Mouse (Mus musculus) kidney, postnatal 4 days (tissue): ENCODE measurements around the gene 9130019O22Rik.
"Not testable (repeated sequence)": the region's sequence is repeated elsewhere in the genome, so short reads cannot be mapped to it uniquely, and the experiment has no call there.

Experiments used
- DNase-seq, 2 experiments: peaks; one replicate each; pipeline ENCODE4 v3.0.0; 2021; ENCODE audit warnings: mixed read lengths in 2 of 2

The 9130019O22Rik gene

GRCm38 (mm10) chr7:127375271-127376245 lies 11.4 kb downstream of the 9130019O22Rik start, which contains the start of gene Zfp747:
Gene Zfp747, minus strand, starts transcription at chr7:127376050.
- DNase-seq = peak; percentile 94 to 97

- DNase-seq = peak in 1 of 2 experiments; percentile 13
These were observed 15.1 kb downstream of the 9130019O22Rik start for GRCm38 (mm10) chr7:127371870-127372269.

GRCm38 (mm10) chr7:127371213-127371612 lies 15.8 kb downstream of the 9130019O22Rik start:
- no peak for DNase-seq

- no peak for DNase-seq
These were observed 20.7 kb downstream of the 9130019O22Rik start for GRCm38 (mm10) chr7:127366249-127366648.

- DNase-seq = peak in 1 of 2 experiments; percentile 11
These were observed 22.8 kb downstream of the 9130019O22Rik start for GRCm38 (mm10) chr7:127364166-127364565.

GRCm38 (mm10) chr7:127363475-127363921 lies 23.5 kb downstream of the 9130019O22Rik start:
- DNase-seq = peak; percentile 53 to 67

GRCm38 (mm10) chr7:127362418-127362817 lies 24.5 kb downstream of the 9130019O22Rik start:
- DNase-seq = peak in 1 of 2 experiments; percentile 53

- peak in 1 of 2 experiments; percentile 41 for DNase-seq
These were observed 25.5 kb downstream of the 9130019O22Rik start for GRCm38 (mm10) chr7:127361449-127361848.

GRCm38 (mm10) chr7:127360265-127360664 lies 26.7 kb downstream of the 9130019O22Rik start:
- DNase-seq = no peak

GRCm38 (mm10) chr7:127358472-127358871 lies 28.5 kb downstream of the 9130019O22Rik start:
- no peak for DNase-seq

- no peak for DNase-seq
These were observed 29.1 kb downstream of the 9130019O22Rik start for GRCm38 (mm10) chr7:127357871-127358270.

GRCm38 (mm10) chr7:127355796-127356195 lies 31.2 kb downstream of the 9130019O22Rik start:
- DNase-seq = no peak

GRCm38 (mm10) chr7:127351230-127352004 lies 35.5 kb downstream of the 9130019O22Rik start:
- DNase-seq = no peak

- peak; percentile 66 to 81 for DNase-seq
These were observed 40.3 kb downstream of the 9130019O22Rik start for GRCm38 (mm10) chr7:127346676-127347075.

GRCm38 (mm10) chr7:127345512-127346325 lies 41.2 kb downstream of the 9130019O22Rik start, which contains the start of gene Zfp768:
Gene Zfp768, minus strand, starts transcription at chr7:127345589.
- DNase-seq = peak; percentile 97

GRCm38 (mm10) chr7:127345092-127345491 lies 41.9 kb downstream of the 9130019O22Rik start:
- no peak for DNase-seq

- DNase-seq = peak in 1 of 2 experiments; percentile 9
These were observed 42.6 kb downstream of the 9130019O22Rik start for GRCm38 (mm10) chr7:127344371-127344770.

GRCm38 (mm10) chr7:127343351-127344019 lies 43.5 kb downstream of the 9130019O22Rik start:
- no peak for DNase-seq

GRCm38 (mm10) chr7:127342888-127343287 lies 44.1 kb downstream of the 9130019O22Rik start:
- no peak for DNase-seq

- peak in 1 of 2 experiments; percentile 26 for DNase-seq
These were observed 44.6 kb downstream of the 9130019O22Rik start for GRCm38 (mm10) chr7:127342332-127342731.

GRCm38 (mm10) chr7:127341861-127342260 lies 45.1 kb downstream of the 9130019O22Rik start:
- DNase-seq = not testable (repeated sequence)
